Mouse (Mus musculus): ENCODE results near the gene Grxcr1. TPM values are rescaled to one million over a fixed set of nuclear protein-coding genes. Genes with fewer than 3 reads are reported as not detected.
A peak's percentile ranks its signal among the peaks of the same experiment; 100 is the strongest.

The Grxcr1 gene
- polyA plus RNA-seq, 1 experiment from 2014 or later: not detected

- H3K9ac ChIP-seq (ENCODE audit: low read depth, low read length): no peak overlapping the region
- no peak for ATAC-seq (ENCODE audit: low FRiP score, low TSS enrichment)
- WGBS: 48% methylated on average over 2 of the region's 2 CpGs
- H3K4me1 ChIP-seq (ENCODE audit: control insufficient read depth, insufficient read depth, low read length): no peaks in the 10 kb centered on the region
- no peak overlapping the region for H3K4me3 ChIP-seq (ENCODE audit: low read length)
- no peak overlapping the region for H3K4me2 ChIP-seq (replicated peaks; ENCODE audit: low read depth, low read length)
- no peaks in the 10 kb centered on the region for H3K9me3 ChIP-seq (ENCODE audit: control insufficient read depth, low read length)
- H3K27ac ChIP-seq (ENCODE audit: low read depth, low read length): no peak overlapping the region
- H3K36me3 ChIP-seq (ENCODE audit: control insufficient read depth, insufficient read depth, low read length): no peaks in the 10 kb centered on the region
- no peaks in the 10 kb centered on the region for H3K27me3 ChIP-seq (ENCODE audit: control insufficient read depth, insufficient read depth, low read length)
Observed at GRCm38 (mm10) chr5:68120880-68121279, 89.2 kb downstream of the Grxcr1 start.

- no peaks in the 10 kb centered on the region for H3K36me3 ChIP-seq (ENCODE audit: control insufficient read depth, insufficient read depth, low read length)
- H3K27me3 ChIP-seq (ENCODE audit: control insufficient read depth, insufficient read depth, low read length): no peaks in the 10 kb centered on the region
- no peak overlapping the region for H3K27ac ChIP-seq (ENCODE audit: low read depth, low read length)
- H3K4me2 ChIP-seq (replicated peaks; ENCODE audit: low read depth, low read length): no peak overlapping the region
- no peaks in the 10 kb centered on the region for H3K9me3 ChIP-seq (ENCODE audit: control insufficient read depth, low read length)
- no peak overlapping the region for H3K9ac ChIP-seq (ENCODE audit: low read depth, low read length)
- no peaks in the 10 kb centered on the region for H3K4me1 ChIP-seq (ENCODE audit: control insufficient read depth, insufficient read depth, low read length)
- no peak overlapping the region for H3K4me3 ChIP-seq (ENCODE audit: low read length)
- WGBS: 48% methylated on average over 3 of the region's 3 CpGs
- peak; percentile 64; the same call in 1 of the 2 replicates for ATAC-seq (ENCODE audit: low FRiP score, low TSS enrichment)
Observed at GRCm38 (mm10) chr5:68122883-68123282, 91.2 kb downstream of the Grxcr1 start.

DNA sequence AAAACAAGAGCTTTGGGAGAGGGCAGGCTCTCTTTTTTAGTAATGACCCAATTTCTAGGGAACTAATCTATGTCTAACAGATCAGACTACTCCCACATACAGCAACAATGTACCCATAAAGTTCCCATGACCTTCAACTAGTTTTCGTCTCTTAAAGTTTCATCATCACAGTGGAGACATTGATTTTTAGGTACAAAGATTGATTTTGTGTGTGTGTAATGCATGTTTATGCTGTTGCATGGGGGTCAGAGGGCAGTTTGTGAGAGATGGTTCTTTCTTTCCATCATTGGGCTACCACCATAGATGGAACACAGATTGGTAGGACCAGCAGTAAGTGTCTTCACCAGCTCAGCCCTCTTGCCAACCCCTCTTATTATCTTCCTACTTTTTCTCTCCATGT is 93.8 kb downstream of the Grxcr1 start:
- 81% methylated on average over 1 of the region's 1 CpGs for WGBS
- H3K4me2 ChIP-seq (replicated peaks; ENCODE audit: low read depth, low read length): no peak overlapping the region
- H3K9me3 ChIP-seq (ENCODE audit: control insufficient read depth, low read length): no peaks in the 10 kb centered on the region
- no peaks in the 10 kb centered on the region for H3K27me3 ChIP-seq (ENCODE audit: control insufficient read depth, insufficient read depth, low read length)
- no peaks in the 10 kb centered on the region for H3K36me3 ChIP-seq (ENCODE audit: control insufficient read depth, insufficient read depth, low read length)
- no peak overlapping the region for H3K9ac ChIP-seq (ENCODE audit: low read depth, low read length)
- ATAC-seq (ENCODE audit: low FRiP score, low TSS enrichment): no peak
- no peak overlapping the region for H3K4me3 ChIP-seq (ENCODE audit: low read length)
- no peak overlapping the region for H3K27ac ChIP-seq (ENCODE audit: low read depth, low read length)
- H3K4me1 ChIP-seq (ENCODE audit: control insufficient read depth, insufficient read depth, low read length): no peaks in the 10 kb centered on the region

DNA sequence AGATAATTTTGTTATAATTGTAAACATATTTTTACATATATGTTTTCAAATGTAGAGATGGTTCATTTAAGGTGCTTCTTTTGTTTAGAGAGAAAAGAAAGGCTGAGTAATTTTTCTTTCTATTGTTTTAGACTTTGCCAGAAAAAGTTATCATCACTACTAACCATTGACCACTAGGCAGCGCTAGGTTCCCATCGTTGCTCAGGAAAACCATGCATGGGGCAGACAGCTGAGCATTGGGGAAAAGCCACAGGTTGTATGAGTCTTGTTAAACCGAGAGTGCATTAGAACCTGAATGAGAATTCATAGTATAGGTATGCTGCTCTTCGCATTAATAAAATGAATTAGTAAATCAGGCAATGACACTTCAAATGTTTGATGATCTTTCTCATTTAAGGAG is 96.8 kb downstream of the Grxcr1 start:
- WGBS: 13% methylated on average over 4 of the region's 4 CpGs
- Histone ChIP-seq H3K4me2 (replicated peaks; ENCODE audit: low read depth, low read length) (no peak overlapping the region), H3K9me3 (ENCODE audit: control insufficient read depth, low read length) (no peaks in the 10 kb centered on the region), H3K36me3 (ENCODE audit: control insufficient read depth, insufficient read depth, low read length) (no peaks in the 10 kb centered on the region), H3K4me3 (ENCODE audit: low read length) (no peak overlapping the region), H3K9ac (ENCODE audit: low read depth, low read length) (no peak overlapping the region), H3K27me3 (ENCODE audit: control insufficient read depth, insufficient read depth, low read length) (no peaks in the 10 kb centered on the region), H3K27ac (ENCODE audit: low read depth, low read length) (no peak overlapping the region), H3K4me1 (ENCODE audit: control insufficient read depth, insufficient read depth, low read length) (no peaks in the 10 kb centered on the region)
- ATAC-seq (ENCODE audit: low FRiP score, low TSS enrichment): no peak

- Histone ChIP-seq H3K4me2 (replicated peaks; ENCODE audit: low read depth, low read length) (no peak overlapping the region), H3K4me3 (ENCODE audit: low read length) (no peak overlapping the region), H3K27me3 (ENCODE audit: control insufficient read depth, insufficient read depth, low read length) (no peaks in the 10 kb centered on the region), H3K36me3 (ENCODE audit: control insufficient read depth, insufficient read depth, low read length) (no peaks in the 10 kb centered on the region), H3K9ac (ENCODE audit: low read depth, low read length) (no peak overlapping the region), H3K27ac (ENCODE audit: low read depth, low read length) (no peak overlapping the region), H3K9me3 (ENCODE audit: control insufficient read depth, low read length) (no peaks in the 10 kb centered on the region), H3K4me1 (ENCODE audit: control insufficient read depth, insufficient read depth, low read length) (no peaks in the 10 kb centered on the region)
- no peak for ATAC-seq (ENCODE audit: low FRiP score, low TSS enrichment)
- WGBS: 63% methylated on average over 3 of the region's 3 CpGs
Observed at GRCm38 (mm10) chr5:68128821-68129608, 97.4 kb downstream of the Grxcr1 start.

- ATAC-seq (ENCODE audit: low FRiP score, low TSS enrichment): no peak
- H3K9ac ChIP-seq (ENCODE audit: low read depth, low read length): no peak overlapping the region
Observed at GRCm38 (mm10) chr5:68146818-68147217, 115.2 kb downstream of the Grxcr1 start.

DNA sequence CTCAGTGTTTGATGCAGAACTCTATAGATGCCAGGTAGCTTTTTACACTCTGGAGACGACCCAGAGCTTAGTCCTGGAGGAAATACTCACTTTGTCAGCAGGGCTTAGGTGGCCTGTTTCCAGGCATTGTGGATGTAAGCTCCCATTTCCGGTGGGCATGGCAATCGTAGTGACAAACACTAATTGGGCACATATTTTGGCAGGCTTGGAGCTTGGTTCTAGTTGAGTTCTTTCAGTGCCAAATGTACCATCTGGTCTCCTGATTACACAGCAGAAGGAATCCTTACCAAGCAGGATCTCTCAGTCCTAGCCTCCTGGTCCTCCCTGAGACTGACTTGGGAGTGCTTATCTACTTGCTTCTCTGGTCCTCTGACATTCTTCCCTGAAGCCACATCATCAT is 118.3 kb downstream of the Grxcr1 start:
- H3K4me2 ChIP-seq (replicated peaks; ENCODE audit: low read depth, low read length): no peak overlapping the region
- WGBS: 79% methylated on average over 3 of the region's 3 CpGs
- no peak overlapping the region for H3K4me3 ChIP-seq (ENCODE audit: low read length)
- H3K9ac ChIP-seq (ENCODE audit: low read depth, low read length): no peak overlapping the region
- no peaks in the 10 kb centered on the region for H3K27me3 ChIP-seq (ENCODE audit: control insufficient read depth, insufficient read depth, low read length)
- H3K36me3 ChIP-seq (ENCODE audit: control insufficient read depth, insufficient read depth, low read length): no peaks in the 10 kb centered on the region
- no peak overlapping the region for H3K27ac ChIP-seq (ENCODE audit: low read depth, low read length)
- no peak for ATAC-seq (ENCODE audit: low FRiP score, low TSS enrichment)
- H3K4me1 ChIP-seq (ENCODE audit: control insufficient read depth, insufficient read depth, low read length): no peaks in the 10 kb centered on the region
- H3K9me3 ChIP-seq (ENCODE audit: control insufficient read depth, low read length): no peaks in the 10 kb centered on the region

More at GRCm38 (mm10) chr5:68146818-68147217, 115.2 kb downstream of the Grxcr1 start:
- 86% methylated on average over 1 of the region's 1 CpGs for WGBS
- no peak overlapping the region for H3K27ac ChIP-seq (ENCODE audit: low read depth, low read length)
- no peaks in the 10 kb centered on the region for H3K4me1 ChIP-seq (ENCODE audit: control insufficient read depth, insufficient read depth, low read length)
- H3K4me3 ChIP-seq (ENCODE audit: low read length): no peak overlapping the region
- H3K4me2 ChIP-seq (replicated peaks; ENCODE audit: low read depth, low read length): no peak overlapping the region
- no peaks in the 10 kb centered on the region for H3K9me3 ChIP-seq (ENCODE audit: control insufficient read depth, low read length)
- H3K27me3 ChIP-seq (ENCODE audit: control insufficient read depth, insufficient read depth, low read length): no peaks in the 10 kb centered on the region
- H3K36me3 ChIP-seq (ENCODE audit: control insufficient read depth, insufficient read depth, low read length): no peaks in the 10 kb centered on the region

GRCm38 (mm10) chr5:68150347-68151043 is 118.9 kb downstream of the Grxcr1 start:
- Histone ChIP-seq H3K36me3 (ENCODE audit: control insufficient read depth, insufficient read depth, low read length) (no peaks in the 10 kb centered on the region), H3K27me3 (ENCODE audit: control insufficient read depth, insufficient read depth, low read length) (no peaks in the 10 kb centered on the region), H3K4me3 (ENCODE audit: low read length) (no peak overlapping the region), H3K9me3 (ENCODE audit: control insufficient read depth, low read length) (no peaks in the 10 kb centered on the region), H3K4me1 (ENCODE audit: control insufficient read depth, insufficient read depth, low read length) (no peaks in the 10 kb centered on the region), H3K4me2 (replicated peaks; ENCODE audit: low read depth, low read length) (no peak overlapping the region), H3K27ac (ENCODE audit: low read depth, low read length) (no peak overlapping the region), H3K9ac (ENCODE audit: low read depth, low read length) (no peak overlapping the region)
- no peak for ATAC-seq (ENCODE audit: low FRiP score, low TSS enrichment)
- WGBS: 81% methylated on average over 4 of the region's 4 CpGs

GRCm38 (mm10) chr5:68162503-68162902 is 130.9 kb downstream of the Grxcr1 start:
- 80% methylated on average over 2 of the region's 2 CpGs for WGBS
- no peak for ATAC-seq (ENCODE audit: low FRiP score, low TSS enrichment)

More at GRCm38 (mm10) chr5:68162503-68162902, 130.9 kb downstream of the Grxcr1 start:
- no peaks in the 10 kb centered on the region for H3K27me3 ChIP-seq (ENCODE audit: control insufficient read depth, insufficient read depth, low read length)
- no peak overlapping the region for H3K4me2 ChIP-seq (replicated peaks; ENCODE audit: low read depth, low read length)
- no peaks in the 10 kb centered on the region for H3K36me3 ChIP-seq (ENCODE audit: control insufficient read depth, insufficient read depth, low read length)
- no peak overlapping the region for H3K9ac ChIP-seq (ENCODE audit: low read depth, low read length)
- no peaks in the 10 kb centered on the region for H3K4me1 ChIP-seq (ENCODE audit: control insufficient read depth, insufficient read depth, low read length)
- H3K4me3 ChIP-seq (ENCODE audit: low read length): no peak overlapping the region
- H3K9me3 ChIP-seq (ENCODE audit: control insufficient read depth, low read length): no peaks in the 10 kb centered on the region
- H3K27ac ChIP-seq (ENCODE audit: low read depth, low read length): no peak overlapping the region
